Mouse (Mus musculus) neural tube, embryonic 14.5 days (tissue): ENCODE measurements at regions not wholly inside any gene's neighbourhood (a gene's known extent, or its start where the extent isn't known, plus 50 kb on each side); places are given as distances from the start of the nearest gene placed in this dataset.

Source experiments
- ATAC-seq: fragments of 200-750 bp; cut with Nextera tagmentation; 2 replicates; pipeline ENCODE4 v1.8.0; 2017; ENCODE audit warnings: low read depth, mild to moderate bottlenecking, moderate TSS enrichment, moderate library complexity
- H3K27ac ChIP-seq: fragments of 300-500 bp; sonication (generic); 2 replicates; pipeline ENCODE4 v1.5.1; 2014; ENCODE audit warnings: low read depth, mild to moderate bottlenecking, control low read depth, low read length, moderate library complexity, mixed read lengths
- H3K27me3 ChIP-seq: fragments of 300-500 bp; sonication (generic); 2 replicates; pipeline ENCODE4 v1.6.1; 2014; ENCODE audit warnings: low read length; ENCODE audit not compliant: control insufficient read depth, insufficient read depth
- H3K36me3 ChIP-seq: fragments of 300-500 bp; sonication (generic); 2 replicates; pipeline ENCODE4 v1.6.1; 2014; ENCODE audit warnings: low read length, mixed read lengths; ENCODE audit not compliant: control insufficient read depth, insufficient read depth
- H3K4me1 ChIP-seq: fragments of 300-500 bp; sonication (generic); 2 replicates; pipeline ENCODE4 v1.6.1; 2014; ENCODE audit warnings: low read length; ENCODE audit not compliant: control insufficient read depth, insufficient read depth
- H3K4me2 ChIP-seq: fragments of 300-500 bp; sonication (generic); 2 replicates; pipeline ENCODE4 v1.6.1; 2014; ENCODE audit warnings: mild to moderate bottlenecking, low read depth, low read length, control low read depth
- H3K4me3 ChIP-seq: fragments of 300-500 bp; sonication (generic); 2 replicates; pipeline ENCODE4 v1.5.1; 2014; ENCODE audit warnings: low read depth, low read length, control low read depth, mixed read lengths
- H3K9ac ChIP-seq: fragments of 300-500 bp; sonication (generic); replicated peaks from 2 replicates; pipeline ENCODE4 v1.6.1; 2014; ENCODE audit warnings: low read depth, mild to moderate bottlenecking, control low read depth, low read length, mixed read lengths
- H3K9me3 ChIP-seq: fragments of 300-500 bp; sonication (generic); 2 replicates; pipeline ENCODE4 v1.6.1; 2016; ENCODE audit warnings: low read length; ENCODE audit not compliant: control insufficient read depth
- WGBS: fragments of 180-500 bp; shearing (Covaris S2); extraction: QIAGEN DNeasy Blood & Tissue Kit; methylation state at CpG from one replicate; pipeline ENCODE4 v1.1.7; 2014; 5-methylcytosine and 5-hydroxymethylcytosine counted together

GRCm38 (mm10) chr12:49449396-49449795, 64.4 kb downstream of the Gm43517 start:
- WGBS: 78% methylated on average over 3 of the region's 3 CpGs
- Histone ChIP-seq H3K4me2 (no peak overlapping the region), H3K4me3 (no peak overlapping the region), H3K4me1 (no peaks in the 10 kb centered on the region), H3K27me3 (no peaks in the 10 kb centered on the region), H3K9me3 (no peaks in the 10 kb centered on the region), H3K27ac (no peak overlapping the region), H3K36me3 (no peaks in the 10 kb centered on the region), H3K9ac (no peak overlapping the region)
- ATAC-seq: no peak

- no peaks in the 10 kb centered on the region for H3K27me3 ChIP-seq
- no peaks in the 10 kb centered on the region for H3K9me3 ChIP-seq
- no peak for ATAC-seq
- H3K27ac ChIP-seq: no peak overlapping the region
- no peaks in the 10 kb centered on the region for H3K36me3 ChIP-seq
- no peak overlapping the region for H3K4me2 ChIP-seq
- H3K4me3 ChIP-seq: no peak overlapping the region
- H3K4me1 ChIP-seq: no peaks in the 10 kb centered on the region
- no peak overlapping the region for H3K9ac ChIP-seq
- 93% methylated on average over 1 of the region's 1 CpGs for WGBS
Observed at GRCm38 (mm10) chr12:49468059-49468458, 83.1 kb downstream of the Gm43517 start.

- Histone ChIP-seq H3K27ac (no peak overlapping the region), H3K27me3 (no peaks in the 10 kb centered on the region), H3K4me2 (no peak overlapping the region), H3K36me3 (no peaks in the 10 kb centered on the region), H3K4me1 (no peaks in the 10 kb centered on the region), H3K9me3 (no peaks in the 10 kb centered on the region), H3K9ac (no peak overlapping the region), H3K4me3 (no peak overlapping the region)
- WGBS: 85% methylated on average over 3 of the region's 3 CpGs
- no peak for ATAC-seq
Observed at GRCm38 (mm10) chr12:49473371-49473770, 88.4 kb downstream of the Gm43517 start.

- Histone ChIP-seq H3K9ac (no peak overlapping the region), H3K36me3 (no peaks in the 10 kb centered on the region), H3K4me1 (no peaks in the 10 kb centered on the region), H3K27me3 (no peaks in the 10 kb centered on the region), H3K4me2 (no peak overlapping the region), H3K4me3 (no peak overlapping the region), H3K9me3 (no peaks in the 10 kb centered on the region), H3K27ac (no peak overlapping the region)
- ATAC-seq: no peak
- 47% methylated on average over 3 of the region's 3 CpGs for WGBS
Observed at GRCm38 (mm10) chr12:49480656-49481055, 95.7 kb downstream of the Gm43517 start.

GRCm38 (mm10) chr12:49481151-49481550, 96.2 kb downstream of the Gm43517 start:
- no peaks in the 10 kb centered on the region for H3K27me3 ChIP-seq
- H3K4me2 ChIP-seq: no peak overlapping the region
- no peaks in the 10 kb centered on the region for H3K9me3 ChIP-seq
- no peaks in the 10 kb centered on the region for H3K4me1 ChIP-seq
- WGBS: 61% methylated on average over 8 of the region's 8 CpGs
- no peak overlapping the region for H3K27ac ChIP-seq
- H3K9ac ChIP-seq: no peak overlapping the region
- no peak for ATAC-seq
- no peaks in the 10 kb centered on the region for H3K36me3 ChIP-seq
- H3K4me3 ChIP-seq: no peak overlapping the region

GRCm38 (mm10) chr12:49482367-49482766, 97.4 kb downstream of the Gm43517 start:
- Histone ChIP-seq H3K4me1 (no peaks in the 10 kb centered on the region), H3K9ac (no peak overlapping the region), H3K9me3 (no peaks in the 10 kb centered on the region), H3K36me3 (no peaks in the 10 kb centered on the region), H3K27me3 (no peaks in the 10 kb centered on the region), H3K27ac (no peak overlapping the region), H3K4me2 (no peak overlapping the region), H3K4me3 (no peak overlapping the region)
- WGBS: 82% methylated on average over 4 of the region's 4 CpGs
- ATAC-seq: no peak

- peak; percentile 41; the same call in 1 of the 2 replicates for ATAC-seq
- Histone ChIP-seq H3K4me1 (no peaks in the 10 kb centered on the region), H3K27ac (no peak overlapping the region), H3K27me3 (no peaks in the 10 kb centered on the region), H3K4me3 (no peak overlapping the region), H3K9ac (no peak overlapping the region), H3K4me2 (no peak overlapping the region), H3K36me3 (no peaks in the 10 kb centered on the region), H3K9me3 (no peaks in the 10 kb centered on the region)
- 31% methylated on average over 4 of the region's 4 CpGs for WGBS
Observed at GRCm38 (mm10) chr12:49484070-49484770, 99.2 kb downstream of the Gm43517 start.

- no peak overlapping the region for H3K4me2 ChIP-seq
- no peak overlapping the region for H3K9ac ChIP-seq
- no peak overlapping the region for H3K4me3 ChIP-seq
- H3K27ac ChIP-seq: no peak overlapping the region
- no peaks in the 10 kb centered on the region for H3K27me3 ChIP-seq
- no peaks in the 10 kb centered on the region for H3K36me3 ChIP-seq
- no peaks in the 10 kb centered on the region for H3K4me1 ChIP-seq
- no peak for ATAC-seq
- no peaks in the 10 kb centered on the region for H3K9me3 ChIP-seq
Observed at GRCm38 (mm10) chr12:49513131-49513530, 128.2 kb downstream of the Gm43517 start.

- no peaks in the 10 kb centered on the region for H3K36me3 ChIP-seq
Observed at GRCm38 (mm10) chr12:49514616-49515015, 129.6 kb downstream of the Gm43517 start.

More at GRCm38 (mm10) chr12:49514616-49515015, 129.6 kb downstream of the Gm43517 start:
- H3K27ac ChIP-seq: no peak overlapping the region
- H3K27me3 ChIP-seq: no peaks in the 10 kb centered on the region
- 72% methylated on average over 1 of the region's 1 CpGs for WGBS
- ATAC-seq: no peak
- no peak overlapping the region for H3K9ac ChIP-seq
- H3K9me3 ChIP-seq: no peaks in the 10 kb centered on the region
- no peaks in the 10 kb centered on the region for H3K4me1 ChIP-seq
- no peak overlapping the region for H3K4me2 ChIP-seq
- H3K4me3 ChIP-seq: no peak overlapping the region
